ENCODE assay signal across 8 mouse cellular contexts in genomic region chr17:65706220-65706619, GRCm38 (mm10).
DNase-seq lines count a peak whose midpoint lies in the region; ATAC-seq lines count a peak whose summit lies in the region.

No protein-coding gene starts in this region.

- 77% methylated on average over 5 of the region's 5 CpGs for WGBS in forebrain, embryonic 14.5 days
- 81% methylated on average over 5 of the region's 5 CpGs for WGBS in forebrain, embryonic 16.5 days

- peaks cover 4% of the 10 kb centered on the region; the same call in 1 of the 2 replicates for H3K36me3 ChIP-seq in forebrain, embryonic 14.5 days (ENCODE audit: control insufficient read depth, insufficient read depth, low read length)
- no peaks in the 10 kb centered on the region for H3K36me3 ChIP-seq in forebrain, embryonic 16.5 days (ENCODE audit: control insufficient read depth, insufficient read depth)

- no peak overlapping the region for H3K4me2 ChIP-seq in forebrain, embryonic 14.5 days (ENCODE audit: low read length)
- no peak overlapping the region for H3K4me2 ChIP-seq in forebrain, embryonic 16.5 days (ENCODE audit: low read length)

- DNase-seq in forebrain, embryonic 14.5 days (ENCODE audit: low spot score) = peak; percentile 58
- peak; percentile 58 to 62 for DNase-seq in B cell, adult 2 months
- DNase-seq in brain, adult 2 months (ENCODE audit: low read depth, low spot score) = peak; percentile 77
- DNase-seq in gastrocnemius, postnatal 25 days = peak; percentile 59
- DNase-seq in layer of hippocampus, adult 9-11 months = peak; percentile 63
- DNase-seq in mesoderm, embryonic 11.5 days (ENCODE audit: low read depth, low spot score) = peak; percentile 25
- peak; percentile 56 for DNase-seq in thymus, postnatal 0 days (ENCODE audit: low spot score)

- H3K27me3 ChIP-seq in forebrain, embryonic 14.5 days (replicated peaks; ENCODE audit: control insufficient read depth, insufficient read depth, low read length) = no peaks in the 10 kb centered on the region
- no peaks in the 10 kb centered on the region for H3K27me3 ChIP-seq in forebrain, embryonic 16.5 days (replicated peaks; ENCODE audit: control insufficient read depth, insufficient read depth, low read length)

- H3K9me3 ChIP-seq in forebrain, embryonic 14.5 days (replicated peaks; ENCODE audit: control insufficient read depth, low read length) = no peaks in the 10 kb centered on the region
- H3K9me3 ChIP-seq in forebrain, embryonic 16.5 days (ENCODE audit: control insufficient read depth, low read length) = no peaks in the 10 kb centered on the region

- no peak overlapping the region for H3K27ac ChIP-seq in forebrain, embryonic 14.5 days (ENCODE audit: low read depth, low read length)
- H3K27ac ChIP-seq in forebrain, embryonic 16.5 days (ENCODE audit: low read length) = no peak overlapping the region

- peaks cover 7% of the 10 kb centered on the region; the same call in 1 of the 2 replicates for H3K4me1 ChIP-seq in forebrain, embryonic 14.5 days (ENCODE audit: control insufficient read depth, insufficient read depth, low read length)
- H3K4me1 ChIP-seq in forebrain, embryonic 16.5 days (replicated peaks; ENCODE audit: control insufficient read depth, insufficient read depth, low read length) = peaks cover 13% of the 10 kb centered on the region

- no peak overlapping the region for H3K4me3 ChIP-seq in forebrain, embryonic 14.5 days (ENCODE audit: low read depth, low read length)
- H3K4me3 ChIP-seq in forebrain, embryonic 16.5 days (replicated peaks; ENCODE audit: low read length) = no peak overlapping the region

- peak; percentile 29; the same call in 1 of the 2 replicates for ATAC-seq in forebrain, embryonic 14.5 days
- ATAC-seq in forebrain, embryonic 16.5 days = no peak

- H3K9ac ChIP-seq in forebrain, embryonic 14.5 days (ENCODE audit: low read length) = no peak overlapping the region
- H3K9ac ChIP-seq in forebrain, embryonic 16.5 days (replicated peaks; ENCODE audit: low read depth, low read length) = no peak overlapping the region

Comparison
In these comparisons a context has a peak if more than half of its experiments do, and no peak if none do; other contexts are left out.
1. DNase-seq: peak in every context shown above with its lines; median percentile 77 in brain, adult 2 months; 63 in layer of hippocampus, adult 9-11 months; 60 in B cell, adult 2 months; 59 in gastrocnemius, postnatal 25 days; 58 in forebrain, embryonic 14.5 days; 56 in thymus, postnatal 0 days; 25 in mesoderm, embryonic 11.5 days.